8 mouse cellular contexts compared by ENCODE assay signal in genomic region chr12:14150568-14150909, GRCm38 (mm10). TPM values are rescaled to one million over a fixed set of nuclear protein-coding genes. Genes with fewer than 3 reads are reported as not detected.
DNase-seq lines count a peak whose midpoint lies in the region; ATAC-seq and TF ChIP-seq lines count a peak whose summit lies in the region.

No protein-coding gene starts in this region.

- WGBS in cerebellum, adult 2 months = 1% methylated on average over 20 of the region's 20 CpGs
- 5% methylated on average over 20 of the region's 20 CpGs for WGBS in spleen, adult 2 months
- WGBS in hindbrain, embryonic 15.5 days = under 1% methylated on average over 20 of the region's 20 CpGs
- WGBS in liver, embryonic 13.5 days (ENCODE audit: insufficient replicate concordance) = under 1% methylated on average over 20 of the region's 20 CpGs

- H3K4me3 ChIP-seq in cerebellum, adult 2 months (replicated peaks; ENCODE audit: insufficient read depth, low read depth, low read length) = peak overlapping the region; percentile 83
- peak overlapping the region; percentile 32; the same call in 1 of the 2 replicates for H3K4me3 ChIP-seq in spleen, adult 2 months (ENCODE audit: extremely low read depth, insufficient read depth, insufficient read length)
- H3K4me3 ChIP-seq in hindbrain, embryonic 15.5 days = peak overlapping the region; percentile 64
- H3K4me3 ChIP-seq in liver, embryonic 13.5 days (replicated peaks) = peak overlapping the region; percentile 38

- no peak for DNase-seq in cerebellum, adult 2 months
- DNase-seq in cerebellum, adult 18-20 months = no peak
- no peak for DNase-seq in spleen, adult 2 months (ENCODE audit: low read depth in 1 of 2, low spot score in 2 of 2)
- no peak for DNase-seq in spleen, adult 12 weeks (ENCODE audit: low spot score)
- DNase-seq in liver, embryonic 13.5 days = no peak
- peak; percentile 42 to 56 for DNase-seq in right cerebral cortex, postnatal 10 days (ENCODE audit: low spot score in 2 of 2)
- DNase-seq in thymus, postnatal 14 days = no peak

- no peaks in the 10 kb centered on the region for H3K36me3 ChIP-seq in spleen, adult 2 months (ENCODE audit: control insufficient read depth, insufficient read depth, low read length)
- H3K36me3 ChIP-seq in hindbrain, embryonic 15.5 days = no peaks in the 10 kb centered on the region
- no peaks in the 10 kb centered on the region for H3K36me3 ChIP-seq in liver, embryonic 13.5 days

- TF ChIP-seq POLR2A in cerebellum, adult 2 months (IDR thresholded peaks at IDR 0.05; ENCODE audit: borderline replicate concordance, insufficient read depth, low read length) = no peak
- no peak for TF ChIP-seq POLR2A in spleen, adult 2 months (IDR thresholded peaks at IDR 0.05; ENCODE audit: low read depth, low read length)

- no peak for TF ChIP-seq CTCF in cerebellum, adult 2 months (IDR thresholded peaks at IDR 0.05; ENCODE audit: borderline replicate concordance, insufficient read depth, low read depth, low read length)
- no peak for TF ChIP-seq CTCF in spleen, adult 2 months (IDR thresholded peaks at IDR 0.05; ENCODE audit: extremely low read depth, insufficient read depth, insufficient read length, insufficient replicate concordance)

- no peaks in the 10 kb centered on the region for H3K9me3 ChIP-seq in hindbrain, embryonic 15.5 days
- no peaks in the 10 kb centered on the region for H3K9me3 ChIP-seq in liver, embryonic 13.5 days (replicated peaks)

- no peak for ATAC-seq in hindbrain, embryonic 15.5 days (ENCODE audit: low FRiP score, low read depth)
- no peak for ATAC-seq in liver, embryonic 13.5 days (ENCODE audit: low read depth)

- peak overlapping the region; percentile 85 for H3K4me2 ChIP-seq in hindbrain, embryonic 15.5 days
- H3K4me2 ChIP-seq in liver, embryonic 13.5 days = peak overlapping the region; percentile 62

- H3K4me1 ChIP-seq in cerebellum, adult 2 months (ENCODE audit: control insufficient read depth, insufficient read depth, low read length) = peaks cover 4% of the 10 kb centered on the region; the same call in 1 of the 2 replicates
- no peaks in the 10 kb centered on the region for H3K4me1 ChIP-seq in spleen, adult 2 months (ENCODE audit: control insufficient read depth, insufficient read depth, insufficient read length)
- peaks cover 29% of the 10 kb centered on the region for H3K4me1 ChIP-seq in hindbrain, embryonic 15.5 days (replicated peaks)
- 0 out of 2 replicates have a peak, but pooled peaks cover 5% of the 10 kb centered on the region for H3K4me1 ChIP-seq in liver, embryonic 13.5 days (replicated peaks)

- H3K27ac ChIP-seq in cerebellum, adult 2 months (ENCODE audit: insufficient read depth, low read length) = 0 out of 2 replicates have a peak overlapping the region, but pooled peaks have one; percentile 29
- no peak overlapping the region for H3K27ac ChIP-seq in spleen, adult 2 months (ENCODE audit: insufficient read depth, low read length)
- H3K27ac ChIP-seq in hindbrain, embryonic 15.5 days (replicated peaks) = peak overlapping the region; percentile 80
- H3K27ac ChIP-seq in liver, embryonic 13.5 days = no peak overlapping the region

- no peaks in the 10 kb centered on the region for H3K27me3 ChIP-seq in cerebellum, adult 2 months (ENCODE audit: control insufficient read depth, insufficient read depth, low read length)
- no peaks in the 10 kb centered on the region; the same call in 1 of the 2 replicates for H3K27me3 ChIP-seq in spleen, adult 2 months (ENCODE audit: control insufficient read depth, insufficient read depth, low read length)
- H3K27me3 ChIP-seq in hindbrain, embryonic 15.5 days = no peaks in the 10 kb centered on the region
- H3K27me3 ChIP-seq in liver, embryonic 13.5 days = peaks cover 55% of the 10 kb centered on the region

- H3K9ac ChIP-seq in hindbrain, embryonic 15.5 days = peak overlapping the region; percentile 79
- H3K9ac ChIP-seq in liver, embryonic 13.5 days = no peak overlapping the region

RNA-seq across cellular contexts. Expression of gene Fam84a, which starts 1.3 kb away (rescaled TPM):
- polyA plus RNA-seq in cerebellum, adult 2 months (2012; rRNA removed) = 16.7 and 18.1 TPM in 2 replicates
- polyA plus RNA-seq in spleen, adult 2 months (2012; rRNA removed) = 1.0 and 1.1 TPM in 2 replicates
- polyA plus RNA-seq in hindbrain, embryonic 15.5 days (2015; fragmentation: Nextera tagmentation; extraction: Ambion mirVana) = 69.2 and 87.8 TPM in 2 replicates
- polyA plus RNA-seq in liver, embryonic 13.5 days (2015; fragmentation: Nextera tagmentation; extraction: Ambion mirVana) = 1.3 and 1.5 TPM in 2 replicates

Comparison
In these comparisons a context has a peak if more than half of its experiments do, and no peak if none do; other contexts are left out.
1. DNase-seq: peak in right cerebral cortex, postnatal 10 days (2 of 2); none in cerebellum, adult 2 months (0 of 2), cerebellum, adult 18-20 months (0 of 2), spleen, adult 2 months (0 of 2), spleen, adult 12 weeks (single experiment), liver, embryonic 13.5 days (single experiment) and thymus, postnatal 14 days (single experiment).
2. H3K27ac ChIP-seq: peak in cerebellum, adult 2 months (single experiment) and hindbrain, embryonic 15.5 days (single experiment); none in spleen, adult 2 months (single experiment) and liver, embryonic 13.5 days (single experiment).
3. H3K4me3 ChIP-seq: peak in every context shown above with its lines; median percentile 83 in cerebellum, adult 2 months; 64 in hindbrain, embryonic 15.5 days; 38 in liver, embryonic 13.5 days; 32 in spleen, adult 2 months.